Mouse (Mus musculus) G1E (cell line): ENCODE data around the gene Sult2a1.

Source experiments
- CTCF ChIP-seq: IDR thresholded peaks from 2 replicates; pipeline ENCODE4 v1.5.1; 2012; ENCODE audit warnings: low read depth, low read length, inconsistent platforms, mixed read lengths
- GATA1 ChIP-seq: IDR thresholded peaks from 2 replicates; pipeline ENCODE4 v1.6.1; 2012; ENCODE audit warnings: borderline replicate concordance, low read length, inconsistent platforms, mixed read lengths
- GATA2 ChIP-seq: IDR thresholded peaks from 2 replicates; pipeline ENCODE4 v1.6.1; 2012; ENCODE audit warnings: low read depth, low read length, inconsistent platforms, borderline replicate concordance
- POLR2AphosphoS5 ChIP-seq: IDR thresholded peaks from 2 replicates; pipeline ENCODE4 v1.6.1; 2012; ENCODE audit warnings: low read depth, low read length, inconsistent platforms; ENCODE audit not compliant: insufficient replicate concordance
- TAL1 ChIP-seq: conservative IDR thresholded peaks from 2 replicates; pipeline ENCODE4 v1.6.1; 2012; ENCODE audit warnings: low read depth, low read length, inconsistent platforms, mixed read lengths

- TF ChIP-seq TAL1 (no peak), CTCF (no peak), GATA1 (no peak), POLR2AphosphoS5 (no peak), GATA2 (no peak)
These were observed 23.3 kb downstream of the Sult2a1 start for GRCm38 (mm10) chr7:13813913-13814312.
